Mouse (Mus musculus): ENCODE data around the gene Pcdh8.

DNA sequence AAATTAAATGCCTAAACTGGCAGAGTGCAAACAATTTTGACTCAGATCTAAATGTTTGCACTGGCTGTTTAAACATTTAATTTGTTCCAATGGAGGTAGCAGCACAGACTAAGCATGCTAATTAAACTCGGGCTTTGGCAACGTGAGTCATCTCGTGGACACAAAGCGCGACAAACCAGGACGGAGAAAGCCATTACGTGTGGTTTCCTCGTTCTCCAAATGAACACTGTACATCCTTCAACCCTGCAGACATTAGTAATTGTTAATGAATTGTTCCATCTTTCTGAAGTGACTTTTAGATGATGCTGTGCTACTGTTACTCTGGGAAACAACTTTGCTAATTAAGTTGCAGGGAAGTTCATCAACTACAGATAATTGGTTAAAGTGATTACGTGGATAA, 32.7 kb downstream of the Pcdh8 start:
- TF ChIP-seq POLR2A (IDR thresholded peaks at IDR 0.05; ENCODE audit: insufficient read depth, low read depth, low read length): no peak
- TF ChIP-seq CTCF (IDR thresholded peaks at IDR 0.05): no peak
- no peak for TF ChIP-seq EP300 (IDR thresholded peaks at IDR 0.05; ENCODE audit: insufficient read depth, low read depth, low read length)

Data from heart, adult 2 months (tissue).